Mouse (Mus musculus): ENCODE measurements around the gene Bpifb1. TPM values are rescaled to one million over a fixed set of nuclear protein-coding genes. Genes with fewer than 3 reads are reported as not detected.

The Bpifb1 gene
- total and polyA plus RNA-seq, 3 experiments: not detected

DNA sequence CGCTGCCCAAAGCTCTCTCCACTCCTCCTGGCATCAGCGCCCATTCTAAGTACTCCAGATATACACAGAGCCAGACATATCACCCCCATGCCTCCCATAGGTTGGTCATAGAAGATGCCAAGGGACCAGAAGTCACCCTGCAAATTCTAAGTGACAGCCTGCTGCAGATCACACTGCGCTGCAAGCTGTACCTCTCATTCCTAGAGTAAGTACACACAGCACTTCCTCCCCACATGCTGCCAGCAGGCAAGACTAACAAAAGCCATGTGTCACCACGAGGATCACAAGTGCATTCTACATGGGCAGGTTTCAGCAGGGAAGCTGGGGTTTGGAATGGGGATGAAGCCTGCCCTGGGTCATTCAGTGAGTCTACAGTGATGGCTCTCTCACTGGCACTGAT lies 36.4 kb downstream of the Bpifb1 start:
- H3K36me3 ChIP-seq (replicated peaks in 1 of 2; ENCODE audit: control insufficient read depth in 1 of 2, insufficient read depth in 1 of 2, low read length in 1 of 2): no peaks in the 10 kb centered on the region
- no peak overlapping the region for H3K27ac ChIP-seq (ENCODE audit: insufficient read depth, low read depth)
- dilution Hi-C loops (cut with MboI; ENCODE audit: extremely low pct_ligation_motif_present, extremely low pct_unique_long_range_greater_than_20kb, low sequenced_read_pairs): no loop called here
- no peak overlapping the region for H3K4me2 ChIP-seq (ENCODE audit: insufficient read depth, low read depth, poor library complexity, severe bottlenecking)
- TF ChIP-seq ZC3H11A (IDR thresholded peaks at IDR 0.05; ENCODE audit: low read depth, low read length) (no peak), ETS1 (conservative IDR thresholded peaks at IDR 0.05; ENCODE audit: low read depth, low read length) (no peak), ZKSCAN1 (IDR thresholded peaks at IDR 0.05; ENCODE audit: borderline replicate concordance, low read depth, low read length) (no peak), KAT2A (IDR thresholded peaks at IDR 0.05; ENCODE audit: insufficient replicate concordance, low read length) (no peak), ZNF384 (IDR thresholded peaks at IDR 0.05; ENCODE audit: low read depth, low read length) (no peak), GABPA (IDR thresholded peaks at IDR 0.05; ENCODE audit: insufficient replicate concordance, low read depth, low read length) (no peak), MAZ (IDR thresholded peaks at IDR 0.05; ENCODE audit: low read depth, low read length) (no peak), CTCF (conservative IDR thresholded peaks at IDR 0.05 in 1 of 2, IDR thresholded peaks at IDR 0.05 in 1 of 2; ENCODE audit: low read depth in 2 of 2, low read length in 2 of 2) (no peak), POLR2AphosphoS2 (IDR thresholded peaks at IDR 0.05; ENCODE audit: low read depth, low read length) (no peak), IRF4 (IDR thresholded peaks at IDR 0.05; ENCODE audit: low read depth, low read length) (no peak), POLR2A (IDR thresholded peaks at IDR 0.05; ENCODE audit: low read depth, low read length) (no peak), USF2 (conservative IDR thresholded peaks at IDR 0.05; ENCODE audit: low read depth, low read length) (no peak), EP300 (IDR thresholded peaks at IDR 0.05; ENCODE audit: low read length) (no peak), JUN (IDR thresholded peaks at IDR 0.05; ENCODE audit: insufficient read depth, low read depth, low read length) (no peak), PAX5 (IDR thresholded peaks at IDR 0.05; ENCODE audit: low read length) (no peak), MXI1 (IDR thresholded peaks at IDR 0.05; ENCODE audit: low read depth, low read length) (no peak), CHD2 (IDR thresholded peaks at IDR 0.05; ENCODE audit: low read length) (no peak), E2F4 (IDR thresholded peaks at IDR 0.05; ENCODE audit: insufficient replicate concordance, low read depth, low read length) (no peak)
- no peak overlapping the region for H3K9ac ChIP-seq (ENCODE audit: insufficient read depth, low read depth)
- no peaks in the 10 kb centered on the region for H3K79me2 ChIP-seq (replicated peaks; ENCODE audit: control insufficient read depth, extremely low read depth, insufficient read depth, poor library complexity, severe bottlenecking)
- in situ Hi-C loops (cut with MboI; ENCODE audit: low pct_ligation_motif_present, low pct_unique_long_range_greater_than_20kb, low sequenced_read_pairs): no loop called here
- no peak overlapping the region for H3K4me3 ChIP-seq (replicated peaks in 1 of 3; ENCODE audit: low read depth in 2 of 3, low read length in 2 of 3, poor library complexity in 1 of 3)
- DNase-seq (ENCODE audit: extremely low read depth): no peak
- H3K27me3 ChIP-seq (replicated peaks): peaks cover 94% of the 10 kb centered on the region
- H3K9me3 ChIP-seq (replicated peaks; ENCODE audit: low read length): no peaks in the 10 kb centered on the region
- no peaks in the 10 kb centered on the region for H3K4me1 ChIP-seq (ENCODE audit: control insufficient read depth in 1 of 2, insufficient read depth in 2 of 2)

DNA sequence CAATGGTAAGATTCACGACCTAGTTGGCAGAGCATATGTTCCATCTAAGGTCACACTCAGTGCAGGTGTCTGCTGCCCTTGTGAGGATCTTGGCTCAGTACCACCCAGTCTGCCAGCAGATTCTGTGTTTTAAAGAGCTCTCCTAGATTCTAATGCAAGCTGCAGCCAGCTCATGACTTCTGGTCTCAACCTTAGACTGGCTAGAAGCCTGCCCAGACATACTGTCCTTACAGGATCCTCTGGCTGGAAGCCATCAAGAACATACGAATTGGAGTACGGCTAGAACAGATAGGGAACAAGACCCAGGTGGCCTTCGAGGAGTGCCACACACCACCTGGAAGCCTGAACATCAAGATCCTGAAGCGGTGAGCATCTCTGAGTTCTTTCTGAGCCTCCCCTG lies 37.2 kb downstream of the Bpifb1 start:
- dilution Hi-C loops (cut with MboI; ENCODE audit: extremely low pct_ligation_motif_present, extremely low pct_unique_long_range_greater_than_20kb, low sequenced_read_pairs) (no loop called here), in situ Hi-C loops (cut with MboI; ENCODE audit: low pct_ligation_motif_present, low pct_unique_long_range_greater_than_20kb, low sequenced_read_pairs) (no loop called here)
- H3K9me3 ChIP-seq (replicated peaks; ENCODE audit: low read length): no peaks in the 10 kb centered on the region
- peaks cover 92% of the 10 kb centered on the region for H3K27me3 ChIP-seq (replicated peaks)
- no peaks in the 10 kb centered on the region for H3K36me3 ChIP-seq (replicated peaks in 1 of 2; ENCODE audit: control insufficient read depth in 1 of 2, insufficient read depth in 1 of 2, low read length in 1 of 2)
- no peaks in the 10 kb centered on the region for H3K79me2 ChIP-seq (replicated peaks; ENCODE audit: control insufficient read depth, extremely low read depth, insufficient read depth, poor library complexity, severe bottlenecking)
- no peaks in the 10 kb centered on the region for H3K4me1 ChIP-seq (ENCODE audit: control insufficient read depth in 1 of 2, insufficient read depth in 2 of 2)
- no peak for DNase-seq (ENCODE audit: extremely low read depth)
- TF ChIP-seq GABPA (IDR thresholded peaks at IDR 0.05; ENCODE audit: insufficient replicate concordance, low read depth, low read length): no peak
- H3K27ac ChIP-seq (ENCODE audit: insufficient read depth, low read depth): no peak overlapping the region
- no peak overlapping the region for H3K4me2 ChIP-seq (ENCODE audit: insufficient read depth, low read depth, poor library complexity, severe bottlenecking)
- no peak overlapping the region for H3K9ac ChIP-seq (ENCODE audit: insufficient read depth, low read depth)
- H3K4me3 ChIP-seq (replicated peaks in 1 of 3; ENCODE audit: low read depth in 2 of 3, low read length in 2 of 3, poor library complexity in 1 of 3): no peak overlapping the region

Measured in CH12.LX (cell line).